Mouse (Mus musculus): ENCODE measurements at regions not wholly inside any gene's neighbourhood (a gene's known extent, or its start where the extent isn't known, plus 50 kb on each side); places are given as distances from the start of the nearest gene placed in this dataset.

- H3K36me3 ChIP-seq (ENCODE audit: control insufficient read depth, insufficient read depth, low read length): no peaks in the 10 kb centered on the region
- no peak overlapping the region for H3K9ac ChIP-seq (ENCODE audit: low read length)
- H3K9me3 ChIP-seq (ENCODE audit: control insufficient read depth, low read length): no peaks in the 10 kb centered on the region
- H3K4me3 ChIP-seq (ENCODE audit: low read length): no peak overlapping the region
- 86% methylated on average over 1 of the region's 1 CpGs for WGBS
- no peaks in the 10 kb centered on the region for H3K4me1 ChIP-seq (replicated peaks; ENCODE audit: control insufficient read depth, insufficient read depth, low read length)
- ATAC-seq (ENCODE audit: low read depth): no peak
- no peak overlapping the region for H3K4me2 ChIP-seq (ENCODE audit: low read depth, low read length)
- H3K27ac ChIP-seq (ENCODE audit: low read length): no peak overlapping the region
- H3K27me3 ChIP-seq (ENCODE audit: control insufficient read depth, insufficient read depth, low read depth, low read length): no peaks in the 10 kb centered on the region
Observed at GRCm38 (mm10) chr8:39218716-39219115, 1456.2 kb upstream of the Adam24 start.

GRCm38 (mm10) chr8:39227239-39227638, 1447.6 kb upstream of the Adam24 start:
- no peak for ATAC-seq (ENCODE audit: low read depth)
- no peak overlapping the region for H3K4me2 ChIP-seq (ENCODE audit: low read depth, low read length)
- no peaks in the 10 kb centered on the region for H3K9me3 ChIP-seq (ENCODE audit: control insufficient read depth, low read length)
- H3K4me3 ChIP-seq (ENCODE audit: low read length): no peak overlapping the region
- no peaks in the 10 kb centered on the region for H3K4me1 ChIP-seq (replicated peaks; ENCODE audit: control insufficient read depth, insufficient read depth, low read length)
- H3K36me3 ChIP-seq (ENCODE audit: control insufficient read depth, insufficient read depth, low read length): no peaks in the 10 kb centered on the region
- no peak overlapping the region for H3K27ac ChIP-seq (ENCODE audit: low read length)
- no peaks in the 10 kb centered on the region for H3K27me3 ChIP-seq (ENCODE audit: control insufficient read depth, insufficient read depth, low read depth, low read length)
- H3K9ac ChIP-seq (ENCODE audit: low read length): no peak overlapping the region

GRCm38 (mm10) chr8:39268970-39269497, 1405.8 kb upstream of the Adam24 start:
- Histone ChIP-seq H3K9ac (ENCODE audit: low read length) (no peak overlapping the region), H3K36me3 (ENCODE audit: control insufficient read depth, insufficient read depth, low read length) (no peaks in the 10 kb centered on the region), H3K4me2 (ENCODE audit: low read depth, low read length) (no peak overlapping the region), H3K9me3 (ENCODE audit: control insufficient read depth, low read length) (no peaks in the 10 kb centered on the region), H3K4me3 (ENCODE audit: low read length) (no peak overlapping the region), H3K4me1 (replicated peaks; ENCODE audit: control insufficient read depth, insufficient read depth, low read length) (no peaks in the 10 kb centered on the region), H3K27me3 (ENCODE audit: control insufficient read depth, insufficient read depth, low read depth, low read length) (no peaks in the 10 kb centered on the region), H3K27ac (ENCODE audit: low read length) (no peak overlapping the region)
- WGBS: 34% methylated on average over 5 of the region's 5 CpGs
- no peak for ATAC-seq (ENCODE audit: low read depth)

GRCm38 (mm10) chr8:39297548-39298306, 1377.2 kb upstream of the Adam24 start:
- Histone ChIP-seq H3K27me3 (ENCODE audit: control insufficient read depth, insufficient read depth, low read depth, low read length) (no peaks in the 10 kb centered on the region), H3K4me3 (ENCODE audit: low read length) (peak overlapping the region; percentile 21; the same call in 1 of the 2 replicates), H3K36me3 (ENCODE audit: control insufficient read depth, insufficient read depth, low read length) (no peaks in the 10 kb centered on the region), H3K4me2 (ENCODE audit: low read depth, low read length) (peak overlapping the region; percentile 43), H3K27ac (ENCODE audit: low read length) (no peak overlapping the region), H3K4me1 (replicated peaks; ENCODE audit: control insufficient read depth, insufficient read depth, low read length) (peaks cover 3% of the 10 kb centered on the region; the same call in 1 of the 2 replicates), H3K9ac (ENCODE audit: low read length) (no peak overlapping the region), H3K9me3 (ENCODE audit: control insufficient read depth, low read length) (no peaks in the 10 kb centered on the region)
- no peak for ATAC-seq (ENCODE audit: low read depth)
- WGBS: 9% methylated on average over 12 of the region's 12 CpGs

GRCm38 (mm10) chr8:39303742-39304336, 1371.0 kb upstream of the Adam24 start:
- Histone ChIP-seq H3K27me3 (ENCODE audit: control insufficient read depth, insufficient read depth, low read depth, low read length) (no peaks in the 10 kb centered on the region), H3K4me2 (ENCODE audit: low read depth, low read length) (no peak overlapping the region), H3K36me3 (ENCODE audit: control insufficient read depth, insufficient read depth, low read length) (no peaks in the 10 kb centered on the region), H3K9me3 (ENCODE audit: control insufficient read depth, low read length) (no peaks in the 10 kb centered on the region), H3K9ac (ENCODE audit: low read length) (no peak overlapping the region), H3K4me1 (replicated peaks; ENCODE audit: control insufficient read depth, insufficient read depth, low read length) (peaks cover 3% of the 10 kb centered on the region; the same call in 1 of the 2 replicates), H3K4me3 (ENCODE audit: low read length) (no peak overlapping the region), H3K27ac (ENCODE audit: low read length) (peak overlapping the region; percentile 46)
- peak; percentile 81 for ATAC-seq (ENCODE audit: low read depth)
- WGBS: 45% methylated on average over 6 of the region's 6 CpGs

GRCm38 (mm10) chr8:39313854-39314253, 1361.0 kb upstream of the Adam24 start:
- no peak overlapping the region for H3K4me2 ChIP-seq (ENCODE audit: low read depth, low read length)
- no peak overlapping the region for H3K9ac ChIP-seq (ENCODE audit: low read length)
- no peak overlapping the region for H3K4me3 ChIP-seq (ENCODE audit: low read length)
- peak overlapping the region; percentile 67 for H3K27ac ChIP-seq (ENCODE audit: low read length)
- no peaks in the 10 kb centered on the region for H3K9me3 ChIP-seq (ENCODE audit: control insufficient read depth, low read length)
- H3K4me1 ChIP-seq (replicated peaks; ENCODE audit: control insufficient read depth, insufficient read depth, low read length): no peaks in the 10 kb centered on the region; the same call in 1 of the 2 replicates
- no peaks in the 10 kb centered on the region for H3K36me3 ChIP-seq (ENCODE audit: control insufficient read depth, insufficient read depth, low read length)
- H3K27me3 ChIP-seq (ENCODE audit: control insufficient read depth, insufficient read depth, low read depth, low read length): no peaks in the 10 kb centered on the region
- WGBS: 25% methylated on average over 3 of the region's 3 CpGs
- ATAC-seq (ENCODE audit: low read depth): peak; percentile 94

- H3K4me2 ChIP-seq (ENCODE audit: low read depth, low read length): no peak overlapping the region
- no peak overlapping the region for H3K27ac ChIP-seq (ENCODE audit: low read length)
- H3K9me3 ChIP-seq (ENCODE audit: control insufficient read depth, low read length): no peaks in the 10 kb centered on the region
- H3K36me3 ChIP-seq (ENCODE audit: control insufficient read depth, insufficient read depth, low read length): no peaks in the 10 kb centered on the region
- no peaks in the 10 kb centered on the region; the same call in 1 of the 2 replicates for H3K4me1 ChIP-seq (replicated peaks; ENCODE audit: control insufficient read depth, insufficient read depth, low read length)
- no peaks in the 10 kb centered on the region for H3K27me3 ChIP-seq (ENCODE audit: control insufficient read depth, insufficient read depth, low read depth, low read length)
- WGBS: 83% methylated on average over 10 of the region's 10 CpGs
- no peak for ATAC-seq (ENCODE audit: low read depth)
- no peak overlapping the region for H3K4me3 ChIP-seq (ENCODE audit: low read length)
- H3K9ac ChIP-seq (ENCODE audit: low read length): no peak overlapping the region
Observed at GRCm38 (mm10) chr8:39315521-39316233, 1359.2 kb upstream of the Adam24 start.

GRCm38 (mm10) chr8:39316234-39316568, 1358.7 kb upstream of the Adam24 start:
- no peak overlapping the region for H3K27ac ChIP-seq (ENCODE audit: low read length)
- no peak overlapping the region for H3K4me3 ChIP-seq (ENCODE audit: low read length)
- no peaks in the 10 kb centered on the region for H3K36me3 ChIP-seq (ENCODE audit: control insufficient read depth, insufficient read depth, low read length)
- no peak overlapping the region for H3K4me2 ChIP-seq (ENCODE audit: low read depth, low read length)
- no peak for ATAC-seq (ENCODE audit: low read depth)
- no peaks in the 10 kb centered on the region; the same call in 1 of the 2 replicates for H3K4me1 ChIP-seq (replicated peaks; ENCODE audit: control insufficient read depth, insufficient read depth, low read length)
- no peak overlapping the region for H3K9ac ChIP-seq (ENCODE audit: low read length)
- no peaks in the 10 kb centered on the region for H3K9me3 ChIP-seq (ENCODE audit: control insufficient read depth, low read length)
- no peaks in the 10 kb centered on the region for H3K27me3 ChIP-seq (ENCODE audit: control insufficient read depth, insufficient read depth, low read depth, low read length)
- 74% methylated on average over 4 of the region's 4 CpGs for WGBS

GRCm38 (mm10) chr8:39329378-39329777, 1345.5 kb upstream of the Adam24 start:
- no peak for ATAC-seq (ENCODE audit: low read depth)
- no peak overlapping the region for H3K27ac ChIP-seq (ENCODE audit: low read length)
- H3K9ac ChIP-seq (ENCODE audit: low read length): no peak overlapping the region
- H3K9me3 ChIP-seq (ENCODE audit: control insufficient read depth, low read length): no peaks in the 10 kb centered on the region
- H3K27me3 ChIP-seq (ENCODE audit: control insufficient read depth, insufficient read depth, low read depth, low read length): no peaks in the 10 kb centered on the region
- H3K4me1 ChIP-seq (replicated peaks; ENCODE audit: control insufficient read depth, insufficient read depth, low read length): no peaks in the 10 kb centered on the region
- WGBS: 85% methylated on average over 1 of the region's 1 CpGs
- no peak overlapping the region for H3K4me2 ChIP-seq (ENCODE audit: low read depth, low read length)
- no peaks in the 10 kb centered on the region for H3K36me3 ChIP-seq (ENCODE audit: control insufficient read depth, insufficient read depth, low read length)
- H3K4me3 ChIP-seq (ENCODE audit: low read length): no peak overlapping the region

Measured in lung, embryonic 16.5 days (tissue).